Mouse (Mus musculus) erythroid progenitor cell, adult 5-6 weeks (primary cell): Measurements from ENCODE around the gene Gm45233. TPM values are rescaled to one million over a fixed set of nuclear protein-coding genes. Genes with fewer than 3 reads are reported as not detected.

Experiments used
- ATAC-seq: replicated peaks from 2 replicates; pipeline ENCODE4 v1.8.0; 2016; ENCODE audit warnings: moderate number of reproducible peaks, mild to moderate bottlenecking, moderate TSS enrichment, inconsistent platforms; ENCODE audit not compliant: poor library complexity, low FRiP score, severe bottlenecking
- total RNA-seq, 2 experiments: library from RNA; stranded (forward) in 1 of 2; stranded (reverse) in 1 of 2; fragments of 150-400 nt in 1 of 2; fragments of 186-747, 209-891 nt in 1 of 2; gene quantifications; 2 replicates each; pipeline versions ENCODE4 v1.2.3 to v1.2.4; 2015 to 2017; ENCODE audit warnings: low replicate concordance in 2 of 2

Gm45233 gene
- total RNA-seq, 2 experiments from 2014 or later: 5.8 TPM; not detected in 1

DNA sequence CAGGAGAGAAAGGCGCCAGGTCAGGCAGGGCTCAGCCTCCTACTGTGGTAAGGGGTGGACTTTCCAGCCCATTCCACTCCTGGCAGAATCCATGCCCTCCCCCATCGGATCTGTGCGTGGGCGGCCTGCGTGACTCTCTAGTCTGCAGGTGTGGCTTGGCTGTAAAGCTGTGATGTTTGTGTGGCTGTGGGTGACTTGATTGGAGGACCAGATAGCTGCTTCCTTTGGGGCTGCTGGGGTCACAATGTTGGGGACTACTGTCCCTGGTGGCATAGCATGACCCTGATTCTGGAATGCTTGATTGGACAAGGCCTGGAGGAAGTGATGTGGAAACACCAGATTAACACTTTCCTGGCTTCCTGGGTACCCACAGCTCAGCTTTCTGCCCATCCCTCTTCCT is 44.7 kb downstream of the Gm45233 start:
- no peak for ATAC-seq

DNA sequence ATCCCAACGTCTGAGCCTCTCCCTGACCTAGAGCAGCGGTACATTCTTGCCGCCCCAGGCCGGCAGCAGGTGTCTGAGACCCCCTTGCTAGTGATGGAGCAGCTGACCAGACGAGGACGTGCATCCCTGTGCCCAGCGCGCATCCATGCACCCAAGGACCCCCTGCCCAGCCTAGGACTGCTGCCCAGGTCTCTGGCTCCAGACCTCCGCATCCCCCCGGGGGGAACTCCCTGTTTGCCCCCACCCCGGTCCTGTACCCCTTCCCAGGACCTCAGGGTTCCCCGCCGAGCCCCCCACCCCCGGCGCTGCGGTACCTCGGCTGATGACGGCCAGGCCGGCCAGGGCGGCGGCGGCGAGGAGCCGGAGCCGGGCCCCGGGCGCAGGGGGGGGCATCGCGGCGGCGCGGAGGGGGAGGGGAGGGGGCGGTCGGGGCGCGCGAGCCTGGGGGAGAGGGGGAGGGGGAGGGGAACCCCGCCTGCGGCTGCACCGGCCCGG is 45.8 kb downstream of the Gm45233 start, which contains the start of gene Iglon5:
Gene Iglon5, minus strand, starts transcription at position 445 of the 495 bp plus-strand sequence.
- no peak for ATAC-seq

DNA sequence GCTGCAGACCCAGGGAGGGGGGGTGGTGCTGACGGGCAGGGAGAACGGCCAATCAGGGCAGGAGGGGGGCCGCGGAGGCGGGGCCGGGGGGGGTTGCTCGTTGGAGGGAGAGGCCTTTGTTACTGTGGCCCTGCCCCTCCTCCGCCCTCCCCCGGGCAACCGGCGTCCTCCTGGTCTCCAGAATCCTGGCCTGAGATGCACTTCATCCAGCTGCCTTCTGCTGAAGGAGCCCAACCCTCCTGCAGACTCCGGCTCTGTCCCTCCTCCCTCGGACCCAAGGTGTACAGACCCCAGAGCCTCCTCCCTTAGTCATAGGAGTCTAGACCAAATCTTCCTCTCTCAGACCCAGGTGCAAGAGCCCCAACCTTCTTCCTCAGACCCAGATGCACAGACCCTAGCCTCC is 46.3 kb downstream of the Gm45233 start:
- ATAC-seq: no peak

DNA sequence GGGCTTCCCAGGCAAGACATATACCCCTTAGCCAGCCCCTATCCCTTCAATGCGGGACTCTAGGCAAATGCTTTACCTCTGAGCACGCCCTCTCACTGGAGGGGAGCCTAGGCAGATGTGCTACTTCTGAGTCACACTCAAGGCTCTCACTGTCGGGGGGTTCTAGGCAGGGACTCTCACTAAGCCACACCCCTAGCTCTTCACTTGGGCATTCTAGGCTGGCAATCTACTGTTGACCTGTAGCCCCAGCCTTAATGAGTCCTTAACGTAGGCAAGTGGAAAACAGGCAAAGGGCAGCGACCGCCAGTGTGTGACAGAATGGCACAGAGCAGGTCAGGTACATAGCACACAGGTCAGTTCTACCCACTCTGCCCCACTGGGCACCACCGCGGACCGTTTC is 46.9 kb downstream of the Gm45233 start:
- ATAC-seq: no peak

DNA sequence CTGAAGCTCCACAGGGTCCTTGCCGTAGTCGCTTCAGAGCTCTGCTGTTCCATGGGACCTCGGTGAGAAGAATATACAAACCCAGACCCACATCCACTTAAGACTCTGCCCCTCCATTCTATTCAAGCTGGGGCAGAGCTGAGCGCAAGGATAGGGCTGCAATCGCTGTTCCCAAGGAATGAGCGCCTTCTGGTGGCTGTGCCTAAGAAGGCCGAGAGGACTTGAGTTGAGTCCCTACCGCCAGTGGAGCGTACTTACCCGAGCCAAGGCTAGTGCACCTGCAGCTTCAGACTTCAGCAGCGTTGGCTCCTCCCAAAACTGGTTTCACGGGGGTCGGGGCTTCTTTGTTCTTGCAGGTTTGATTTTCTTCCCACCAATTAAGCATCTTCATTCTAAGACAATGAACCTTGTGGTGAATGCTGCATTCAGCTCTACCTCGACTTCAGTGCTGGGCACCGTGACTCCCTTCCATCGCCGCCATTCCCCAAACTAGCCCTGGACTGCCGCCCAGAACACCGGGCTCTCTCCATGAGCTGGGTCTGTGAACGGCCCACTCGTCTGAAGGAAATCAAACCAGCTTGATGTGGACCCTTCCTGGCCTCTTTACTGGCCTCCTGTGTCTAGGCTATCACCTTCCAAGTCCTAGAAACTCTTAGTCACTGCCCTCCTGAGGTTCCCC is 51.6 kb downstream of the Gm45233 start:
- ATAC-seq: no peak

DNA sequence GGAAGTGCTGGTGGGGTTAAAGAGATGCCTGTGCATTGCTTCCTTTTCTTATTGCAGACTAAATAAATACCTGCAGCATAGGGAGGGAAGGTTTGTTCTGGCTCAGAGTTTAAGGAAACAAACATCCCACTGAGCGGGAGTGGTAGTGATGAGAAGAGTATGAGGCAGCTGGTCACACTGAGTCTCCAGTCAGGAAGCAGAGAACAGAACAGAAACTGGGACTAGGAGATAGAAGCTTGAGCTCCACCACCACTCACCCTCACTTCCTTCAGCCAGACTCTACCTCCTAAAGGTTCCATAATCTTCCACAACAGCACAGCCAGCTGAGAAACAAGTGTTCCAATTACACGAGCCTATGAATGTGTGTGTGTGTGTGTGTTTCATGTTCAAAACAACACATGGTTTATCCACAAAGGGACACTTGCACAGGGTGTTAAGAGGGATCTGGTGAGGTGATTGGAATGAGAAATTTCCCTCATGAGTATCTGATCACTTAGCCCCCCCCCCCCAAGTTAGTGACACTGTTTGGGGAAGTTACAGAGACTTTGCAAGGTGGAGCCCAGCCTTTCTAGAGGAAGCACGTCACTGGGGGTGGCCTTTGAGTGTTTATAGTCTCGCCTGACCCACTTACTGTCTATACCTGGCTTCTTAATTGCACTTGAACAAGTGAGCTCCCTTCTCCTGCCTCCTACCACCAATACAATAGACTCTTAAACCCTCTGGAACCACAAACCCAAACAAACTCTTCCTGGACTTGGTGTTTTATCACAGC is 68.0 kb downstream of the Gm45233 start:
- no peak for ATAC-seq

DNA sequence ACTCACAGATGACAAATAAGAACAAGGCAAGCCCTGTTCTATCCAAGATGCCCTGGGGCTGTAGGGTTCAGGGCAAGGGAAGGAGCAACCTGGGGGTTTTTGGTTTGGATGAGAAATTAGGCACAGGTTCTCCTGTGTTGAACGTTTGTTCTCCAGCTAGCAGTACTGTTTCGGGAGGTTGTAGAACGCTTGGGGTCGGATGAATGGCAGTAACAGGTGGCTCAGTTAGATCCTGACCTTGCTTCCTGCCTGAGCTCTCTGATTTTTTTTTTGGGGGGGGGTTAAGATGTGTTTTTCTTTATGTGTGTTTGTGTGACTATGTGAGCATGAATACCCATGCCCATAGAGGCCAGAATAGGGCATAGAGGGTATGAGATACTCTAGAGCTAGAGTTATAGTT is 68.6 kb downstream of the Gm45233 start:
- no peak for ATAC-seq

Other genes starting within 250 kb of the Gm45233 start
- gene Zfp715, start 130.8 kb upstream of the Gm45233 start, total RNA-seq (2015; ENCODE audit: low replicate concordance): 4.3 and 4.6 TPM in 2 replicates
- 3.0 and 4.6 TPM in 2 replicates for gene Zfp715, start 130.8 kb upstream of the Gm45233 start, total RNA-seq (2017; ENCODE audit: low replicate concordance)
- 6.3 and 10.5 TPM in 2 replicates for gene Siglecf, start 92.8 kb upstream of the Gm45233 start, total RNA-seq (2015; ENCODE audit: low replicate concordance)
- 1.8 and 2.9 TPM in 2 replicates for gene Siglecf, start 92.8 kb upstream of the Gm45233 start, total RNA-seq (2017; ENCODE audit: low replicate concordance)
- gene Siglecg, start 35.9 kb upstream of the Gm45233 start, total RNA-seq (2015; ENCODE audit: low replicate concordance): 9.4 and 12.2 TPM in 2 replicates
- 4.2 and 7.0 TPM in 2 replicates for gene Siglecg, start 35.9 kb upstream of the Gm45233 start, total RNA-seq (2017; ENCODE audit: low replicate concordance)
- not detected in 2 replicates for gene Lim2, start 16.5 kb upstream of the Gm45233 start, total RNA-seq (2015; ENCODE audit: low replicate concordance)
- gene Lim2, start 16.5 kb upstream of the Gm45233 start, total RNA-seq (2017; ENCODE audit: low replicate concordance): not detected in 2 replicates
- gene Nkg7, start 7.1 kb upstream of the Gm45233 start, total RNA-seq (2015; ENCODE audit: low replicate concordance): 114 and 122 TPM in 2 replicates
- gene Nkg7, start 7.1 kb upstream of the Gm45233 start, total RNA-seq (2017; ENCODE audit: low replicate concordance): 9.2 and 24.6 TPM in 2 replicates
- not detected in 2 replicates for gene Cldnd2, start 3.3 kb upstream of the Gm45233 start, total RNA-seq (2015; ENCODE audit: low replicate concordance)
- not detected in 2 replicates for gene Cldnd2, start 3.3 kb upstream of the Gm45233 start, total RNA-seq (2017; ENCODE audit: low replicate concordance)
- gene Etfb, start within 50 bp of the Gm45233 start, total RNA-seq (2015; ENCODE audit: low replicate concordance): 46.5 and 102 TPM in 2 replicates
- gene Etfb, start within 50 bp of the Gm45233 start, total RNA-seq (2017; ENCODE audit: low replicate concordance): 70.3 and 109 TPM in 2 replicates
- gene Vsig10l, start 19.0 kb downstream of the Gm45233 start, total RNA-seq (2015; ENCODE audit: low replicate concordance): 1.7 TPM in 1 of 2 replicates, not detected in the other
- 0.13 and 0.23 TPM in 2 replicates for gene Vsig10l, start 19.0 kb downstream of the Gm45233 start, total RNA-seq (2017; ENCODE audit: low replicate concordance)
- gene Iglon5, start 45.9 kb downstream of the Gm45233 start, total RNA-seq (2015; ENCODE audit: low replicate concordance): not detected in 2 replicates
- not detected in 2 replicates for gene Iglon5, start 45.9 kb downstream of the Gm45233 start, total RNA-seq (2017; ENCODE audit: low replicate concordance)
- not detected in 2 replicates for gene 4931406B18Rik, start 61.8 kb downstream of the Gm45233 start, total RNA-seq (2015; ENCODE audit: low replicate concordance)
- not detected in 2 replicates for gene 4931406B18Rik, start 61.8 kb downstream of the Gm45233 start, total RNA-seq (2017; ENCODE audit: low replicate concordance)
- 11.9 and 18.9 TPM in 2 replicates for gene Cd33, start 100.3 kb downstream of the Gm45233 start, total RNA-seq (2015; ENCODE audit: low replicate concordance)
- 2.8 and 5.1 TPM in 2 replicates for gene Cd33, start 100.3 kb downstream of the Gm45233 start, total RNA-seq (2017; ENCODE audit: low replicate concordance)
- not detected in 2 replicates for gene Zfp658, start 118.1 kb downstream of the Gm45233 start, total RNA-seq (2015; ENCODE audit: low replicate concordance)
- gene Zfp658, start 118.1 kb downstream of the Gm45233 start, total RNA-seq (2017; ENCODE audit: low replicate concordance): 0.51 and 0.91 TPM in 2 replicates
- 0.84 and 2.9 TPM in 2 replicates for gene Zfp719, start 135.5 kb downstream of the Gm45233 start, total RNA-seq (2015; ENCODE audit: low replicate concordance)
- gene Zfp719, start 135.5 kb downstream of the Gm45233 start, total RNA-seq (2017; ENCODE audit: low replicate concordance): 0.15 and 5.5 TPM in 2 replicates
- gene Zfp819, start 163.0 kb downstream of the Gm45233 start, total RNA-seq (2015; ENCODE audit: low replicate concordance): not detected in 2 replicates
- not detected in 2 replicates for gene Zfp819, start 163.0 kb downstream of the Gm45233 start, total RNA-seq (2017; ENCODE audit: low replicate concordance)
- gene Ceacam18, start 190.6 kb downstream of the Gm45233 start, total RNA-seq (2015; ENCODE audit: low replicate concordance): not detected in 2 replicates
- not detected in 2 replicates for gene Ceacam18, start 190.6 kb downstream of the Gm45233 start, total RNA-seq (2017; ENCODE audit: low replicate concordance)
- 5.8 and 7.1 TPM in 2 replicates for gene Siglece, start 216.0 kb downstream of the Gm45233 start, total RNA-seq (2015; ENCODE audit: low replicate concordance)
- gene Siglece, start 216.0 kb downstream of the Gm45233 start, total RNA-seq (2017; ENCODE audit: low replicate concordance): 3.9 and 8.8 TPM in 2 replicates
- 2.1 and 3.2 TPM in 2 replicates for gene Ctu1, start 227.9 kb downstream of the Gm45233 start, total RNA-seq (2015; ENCODE audit: low replicate concordance)
- 0.51 TPM in 1 of 2 replicates, not detected in the other for gene Ctu1, start 227.9 kb downstream of the Gm45233 start, total RNA-seq (2017; ENCODE audit: low replicate concordance)
- gene Klk14, start 246.3 kb downstream of the Gm45233 start, total RNA-seq (2015; ENCODE audit: low replicate concordance): not detected in 2 replicates
- not detected in 2 replicates for gene Klk14, start 246.3 kb downstream of the Gm45233 start, total RNA-seq (2017; ENCODE audit: low replicate concordance)